ENCODE assay signal across 11 mouse cellular contexts in genomic region chr1:59458886-59459285, GRCm38 (mm10). TPM values are rescaled to one million over a fixed set of nuclear protein-coding genes. Genes with fewer than 3 reads are reported as not detected.
A peak's percentile ranks its signal among the peaks of the same experiment; 100 is the strongest.
DNase-seq lines count a peak whose midpoint lies in the region; ATAC-seq and TF ChIP-seq lines count a peak whose summit lies in the region.
"Had no signal": no experiment of that assay in that cellular context is flagged by ENCODE, and none has a peak within 500 bp of the region (broad histone marks: within the 10 kb centered on the region; RNA-seq: fewer than 3 reads in every experiment).

No protein-coding gene starts in this region.

- H3K4me3 ChIP-seq in lung, embryonic 16.5 days (ENCODE audit: low read length): no peak overlapping the region
- H3K4me3 ChIP-seq in gastrocnemius, adult 2 months: peak overlapping the region; percentile 55
- no peak overlapping the region for H3K4me3 ChIP-seq in hindbrain, embryonic 16.5 days (ENCODE audit: low read length)
- no peak overlapping the region for H3K4me3 ChIP-seq in neural tube, embryonic 15.5 days (replicated peaks)
- H3K4me3 ChIP-seq: liver, embryonic 15.5 days had no signal

- peak overlapping the region; percentile 39; the same call in 1 of the 2 replicates for H3K9ac ChIP-seq in lung, embryonic 16.5 days (ENCODE audit: low read length)
- 0 out of 2 replicates have a peak overlapping the region, but pooled peaks have one; percentile 3 for H3K9ac ChIP-seq in hindbrain, embryonic 16.5 days (ENCODE audit: low read depth, low read length)
- no peak overlapping the region for H3K9ac ChIP-seq in neural tube, embryonic 15.5 days (replicated peaks)
- H3K9ac ChIP-seq: liver, embryonic 15.5 days had no signal

- peak overlapping the region; percentile 11; the same call in 1 of the 2 replicates for H3K4me2 ChIP-seq in lung, embryonic 16.5 days (ENCODE audit: low read depth, low read length)
- peak overlapping the region; percentile 18; the same call in 1 of the 2 replicates for H3K4me2 ChIP-seq in hindbrain, embryonic 16.5 days (ENCODE audit: low read length)
- H3K4me2 ChIP-seq in neural tube, embryonic 15.5 days: peak overlapping the region; percentile 16
- H3K4me2 ChIP-seq: liver, embryonic 15.5 days had no signal

- no peak for DNase-seq in lung, postnatal 4 days
- peak; percentile 83 for DNase-seq in gastrocnemius, adult 2 months
- no peak for DNase-seq in kidney, adult 11 months
- DNase-seq: cerebellum, adult 8-10 months; kidney, adult 18-20 months had no signal

- intact Hi-C loops in gastrocnemius, adult 2 months (cut with DNase I): no loop called here

- no peak for TF ChIP-seq CTCF in gastrocnemius, adult 2 months (IDR thresholded peaks at IDR 0.05)

- H3K27me3 ChIP-seq in lung, embryonic 16.5 days (ENCODE audit: control insufficient read depth, insufficient read depth, low read depth, low read length): no peaks in the 10 kb centered on the region
- no peaks in the 10 kb centered on the region for H3K27me3 ChIP-seq in hindbrain, embryonic 16.5 days (replicated peaks; ENCODE audit: control insufficient read depth, insufficient read depth, low read length)
- H3K27me3 ChIP-seq in neural tube, embryonic 15.5 days (replicated peaks): no peaks in the 10 kb centered on the region
- H3K27me3 ChIP-seq: liver, embryonic 15.5 days had no signal

- no peaks in the 10 kb centered on the region for H3K9me3 ChIP-seq in lung, embryonic 16.5 days (ENCODE audit: control insufficient read depth, low read length)
- no peaks in the 10 kb centered on the region for H3K9me3 ChIP-seq in hindbrain, embryonic 16.5 days (ENCODE audit: control insufficient read depth, low read length)
- H3K9me3 ChIP-seq in neural tube, embryonic 15.5 days (replicated peaks): no peaks in the 10 kb centered on the region
- H3K9me3 ChIP-seq: liver, embryonic 15.5 days had no signal

- WGBS in lung, embryonic 16.5 days: 12% methylated on average over 8 of the region's 8 CpGs
- 11% methylated on average over 8 of the region's 8 CpGs for WGBS in hindbrain, embryonic 16.5 days
- WGBS in neural tube, embryonic 15.5 days: 14% methylated on average over 8 of the region's 8 CpGs

- H3K36me3 ChIP-seq in lung, embryonic 16.5 days (ENCODE audit: control insufficient read depth, insufficient read depth, low read length): no peaks in the 10 kb centered on the region
- H3K36me3 ChIP-seq in hindbrain, embryonic 16.5 days (ENCODE audit: control insufficient read depth, insufficient read depth, low read length): no peaks in the 10 kb centered on the region
- H3K36me3 ChIP-seq in neural tube, embryonic 15.5 days: no peaks in the 10 kb centered on the region
- H3K36me3 ChIP-seq: liver, embryonic 15.5 days had no signal

- peak; percentile 53; the same call in 1 of the 2 replicates for ATAC-seq in lung, embryonic 16.5 days (ENCODE audit: low read depth)
- peak; percentile 48; the same call in 1 of the 2 replicates for ATAC-seq in hindbrain, embryonic 16.5 days
- no peak; the same call in 1 of the 2 replicates for ATAC-seq in neural tube, embryonic 15.5 days (ENCODE audit: low FRiP score)
- no peak for ATAC-seq in monocyte, adult 5-6 weeks (replicated peaks; ENCODE audit: insufficient number of reproducible peaks, low FRiP score, low TSS enrichment, poor library complexity, severe bottlenecking)
- ATAC-seq in erythroid progenitor cell, adult 5-6 weeks (replicated peaks; ENCODE audit: low FRiP score, poor library complexity, severe bottlenecking): no peak

- H3K27ac ChIP-seq in lung, embryonic 16.5 days (ENCODE audit: low read length): peak overlapping the region; percentile 72
- peak overlapping the region; percentile 85 for H3K27ac ChIP-seq in gastrocnemius, adult 2 months
- no peak overlapping the region for H3K27ac ChIP-seq in hindbrain, embryonic 16.5 days (ENCODE audit: low read depth, low read length)
- H3K27ac ChIP-seq in neural tube, embryonic 15.5 days (replicated peaks): no peak overlapping the region; the same call in 1 of the 2 replicates
- H3K27ac ChIP-seq: liver, embryonic 15.5 days had no signal

- H3K4me1 ChIP-seq in lung, embryonic 16.5 days (replicated peaks; ENCODE audit: control insufficient read depth, insufficient read depth, low read length): peaks cover 26% of the 10 kb centered on the region
- H3K4me1 ChIP-seq in hindbrain, embryonic 16.5 days (ENCODE audit: control insufficient read depth, insufficient read depth, low read depth, low read length): peaks cover 6% of the 10 kb centered on the region
- H3K4me1 ChIP-seq in neural tube, embryonic 15.5 days: peaks cover 24% of the 10 kb centered on the region
- H3K4me1 ChIP-seq: liver, embryonic 15.5 days had no signal

RNA-seq across cellular contexts. Expression of gene Fzd7, which starts 23.3 kb away (rescaled TPM):
- 12.4 and 12.9 TPM in 2 replicates for polyA plus RNA-seq in lung, embryonic 16.5 days (2015; fragmentation: Nextera tagmentation; extraction: Ambion mirVana)
- total RNA-seq in gastrocnemius, adult 2 months (2021): 10 to 100 TPM; 21.6 to 42.4 TPM
- polyA plus RNA-seq in hindbrain, embryonic 16.5 days (2015; fragmentation: Nextera tagmentation; extraction: Ambion mirVana): 1.9 and 2.7 TPM in 2 replicates
- 3.5 and 4.5 TPM in 2 replicates for polyA plus RNA-seq in neural tube, embryonic 15.5 days (2015; fragmentation: Nextera tagmentation; extraction: Ambion mirVana)
- total RNA-seq in monocyte, adult 5-6 weeks (2017): 12.6 to 14.3 TPM (median 13.2 TPM) in 3 replicates
- 1.1 and 5.4 TPM in 2 replicates for total RNA-seq in erythroid progenitor cell, adult 5-6 weeks (2015; ENCODE audit: low replicate concordance)
- total RNA-seq in erythroid progenitor cell, adult 5-6 weeks (2017; ENCODE audit: low replicate concordance): 0.45 and 0.77 TPM in 2 replicates

RNA-seq across cellular contexts. Expression of gene Gm973, which starts 57.2 kb away (rescaled TPM):
- 2.0 and 2.3 TPM in 2 replicates for polyA plus RNA-seq in lung, embryonic 16.5 days (2015; fragmentation: Nextera tagmentation; extraction: Ambion mirVana)
- total RNA-seq in gastrocnemius, adult 2 months (2021): 1 to 10 TPM in 1 of 2 experiments, under 1 TPM in 1; 0.75 to 1.7 TPM
- 11.3 and 11.5 TPM in 2 replicates for polyA plus RNA-seq in hindbrain, embryonic 16.5 days (2015; fragmentation: Nextera tagmentation; extraction: Ambion mirVana)
- polyA plus RNA-seq in neural tube, embryonic 15.5 days (2015; fragmentation: Nextera tagmentation; extraction: Ambion mirVana): 9.6 and 10.0 TPM in 2 replicates
- 2.4 to 9.2 TPM (median 4.3 TPM) in 3 replicates for total RNA-seq in monocyte, adult 5-6 weeks (2017)
- not detected in 2 replicates for total RNA-seq in erythroid progenitor cell, adult 5-6 weeks (2015; ENCODE audit: low replicate concordance)
- 1.9 TPM in 1 of 2 replicates, not detected in the other for total RNA-seq in erythroid progenitor cell, adult 5-6 weeks (2017; ENCODE audit: low replicate concordance)
- polyA plus RNA-seq: liver, embryonic 15.5 days had no signal

Comparison
In these comparisons a context has a peak if more than half of its experiments do, and no peak if none do; other contexts are left out.
1. ATAC-seq: peak in lung, embryonic 16.5 days (single experiment) and hindbrain, embryonic 16.5 days (single experiment); none in neural tube, embryonic 15.5 days (single experiment), monocyte, adult 5-6 weeks (single experiment) and erythroid progenitor cell, adult 5-6 weeks (single experiment).
2. H3K27ac ChIP-seq: peak in lung, embryonic 16.5 days (single experiment) and gastrocnemius, adult 2 months (single experiment); none in hindbrain, embryonic 16.5 days (single experiment) and neural tube, embryonic 15.5 days (single experiment).
3. Peak in every context shown above with its lines, with median percentiles within 50 percentile points of each other: H3K4me2 ChIP-seq.